Mouse (Mus musculus) limb, embryonic 13.5 days (tissue): ENCODE data around the gene Commd9. TPM values are rescaled to one million over a fixed set of nuclear protein-coding genes. Genes with fewer than 3 reads are reported as not detected.

ENCODE experiments used
- ATAC-seq: fragments of 200-750 bp; cut with Nextera tagmentation; 2 replicates; pipeline ENCODE4 v1.8.0; 2017; ENCODE audit warnings: low read depth, moderate number of reproducible peaks, moderate TSS enrichment; ENCODE audit not compliant: low FRiP score
- H3K27ac ChIP-seq: fragments of 300-500 bp; sonication (generic); 2 replicates; pipeline ENCODE4 v1.5.1; 2015; ENCODE audit warnings: inconsistent platforms, mild to moderate bottlenecking, moderate library complexity
- H3K27me3 ChIP-seq: fragments of 300-500 bp; sonication (generic); 2 replicates; pipeline ENCODE4 v1.6.1; 2015; ENCODE audit warnings: mild to moderate bottlenecking, inconsistent platforms
- H3K36me3 ChIP-seq: fragments of 300-500 bp; sonication (generic); 2 replicates; pipeline ENCODE4 v1.6.1; 2015; ENCODE audit warnings: inconsistent platforms, mild to moderate bottlenecking, moderate library complexity
- H3K4me1 ChIP-seq: fragments of 300-500 bp; sonication (generic); 2 replicates; pipeline ENCODE4 v1.6.1; 2015; ENCODE audit warnings: inconsistent platforms
- H3K4me2 ChIP-seq: fragments of 300-500 bp; sonication (generic); replicated peaks from 2 replicates; pipeline ENCODE4 v1.6.1; 2015; ENCODE audit warnings: inconsistent platforms, mild to moderate bottlenecking, moderate library complexity
- H3K4me3 ChIP-seq: fragments of 300-500 bp; sonication (generic); 2 replicates; pipeline ENCODE4 v1.5.1; 2015; ENCODE audit warnings: moderate library complexity, mild to moderate bottlenecking, inconsistent platforms
- H3K9ac ChIP-seq: fragments of 300-500 bp; sonication (generic); 2 replicates; pipeline ENCODE4 v1.6.1; 2015; ENCODE audit warnings: mild to moderate bottlenecking, inconsistent platforms
- H3K9me3 ChIP-seq: fragments of 300-500 bp; sonication (generic); 2 replicates; pipeline ENCODE4 v1.6.1; 2016; ENCODE audit warnings: inconsistent platforms
- WGBS: fragments of 180-500 bp; shearing (Covaris S2); methylation state at CpG from one replicate; pipeline ENCODE4 v1.1.7; 2015; 5-methylcytosine and 5-hydroxymethylcytosine counted together
- polyA plus RNA-seq: library from polyadenylated mRNA; unstranded; fragments of >200 nt; fragmentation: Nextera tagmentation; extraction: Ambion mirVana; gene quantifications from 2 replicates; pipeline ENCODE4 v1.2.1, GENCODE M21; 2015

Commd9 gene
- polyA plus RNA-seq, 1 experiment from 2014 or later = 62.6 TPM

DNA sequence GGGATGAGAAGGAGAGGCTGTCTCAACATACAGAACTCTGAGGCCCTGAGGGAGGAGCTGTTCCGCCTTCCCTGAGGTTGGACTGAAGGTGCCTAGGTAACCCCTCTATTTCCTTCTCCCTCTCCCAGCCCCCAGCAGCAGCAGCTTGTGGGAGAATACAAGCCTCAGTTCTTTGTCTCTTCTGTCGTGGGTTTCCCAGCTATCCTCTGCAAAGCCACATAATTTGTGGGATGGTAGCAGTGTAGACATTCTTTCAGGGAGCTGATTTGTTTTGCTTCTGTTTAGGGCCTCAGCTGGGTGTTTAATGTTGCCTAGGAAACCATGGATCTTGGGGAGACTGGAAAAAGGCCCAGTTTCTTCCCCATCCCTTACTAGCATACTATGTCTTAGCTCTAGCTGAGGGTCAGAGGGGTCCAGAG, 34.1 kb downstream of the Commd9 start:
- WGBS = 61% methylated on average over 2 of the region's 2 CpGs
- Histone ChIP-seq H3K4me3 (no peak overlapping the region), H3K4me2 (no peak overlapping the region), H3K9ac (no peak overlapping the region), H3K27ac (no peak overlapping the region), H3K27me3 (no peaks in the 10 kb centered on the region), H3K9me3 (peaks cover 7% of the 10 kb centered on the region; the same call in 1 of the 2 replicates), H3K4me1 (peaks cover 8% of the 10 kb centered on the region), H3K36me3 (no peaks in the 10 kb centered on the region)
- ATAC-seq = no peak

DNA sequence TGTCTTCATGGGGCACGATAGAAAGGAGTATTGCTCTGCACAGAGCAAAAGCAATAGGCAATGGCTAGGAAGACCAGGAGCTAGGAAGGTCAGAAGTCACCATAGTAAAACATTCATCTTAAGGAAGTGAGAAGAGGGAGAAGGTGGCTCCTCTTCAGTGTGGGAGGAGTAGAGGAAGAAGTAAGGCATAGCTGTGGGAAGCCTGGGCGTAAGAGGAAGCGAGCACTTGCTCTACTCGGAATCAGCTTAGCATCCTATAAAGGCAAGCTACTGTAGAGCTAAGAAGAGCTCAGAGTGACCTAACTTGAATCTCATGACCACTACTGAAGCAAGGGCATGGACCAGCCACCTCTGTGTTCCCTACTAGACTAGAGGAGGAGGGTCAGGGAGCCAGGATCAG, 36.3 kb downstream of the Commd9 start:
- no peaks in the 10 kb centered on the region for H3K27me3 ChIP-seq
- no peak overlapping the region for H3K4me2 ChIP-seq
- peaks cover 8% of the 10 kb centered on the region for H3K4me1 ChIP-seq
- no peak overlapping the region for H3K27ac ChIP-seq
- WGBS = 92% methylated on average over 4 of the region's 4 CpGs
- no peaks in the 10 kb centered on the region for H3K36me3 ChIP-seq
- H3K9ac ChIP-seq = no peak overlapping the region
- no peaks in the 10 kb centered on the region for H3K9me3 ChIP-seq
- no peak overlapping the region for H3K4me3 ChIP-seq
- no peak for ATAC-seq

DNA sequence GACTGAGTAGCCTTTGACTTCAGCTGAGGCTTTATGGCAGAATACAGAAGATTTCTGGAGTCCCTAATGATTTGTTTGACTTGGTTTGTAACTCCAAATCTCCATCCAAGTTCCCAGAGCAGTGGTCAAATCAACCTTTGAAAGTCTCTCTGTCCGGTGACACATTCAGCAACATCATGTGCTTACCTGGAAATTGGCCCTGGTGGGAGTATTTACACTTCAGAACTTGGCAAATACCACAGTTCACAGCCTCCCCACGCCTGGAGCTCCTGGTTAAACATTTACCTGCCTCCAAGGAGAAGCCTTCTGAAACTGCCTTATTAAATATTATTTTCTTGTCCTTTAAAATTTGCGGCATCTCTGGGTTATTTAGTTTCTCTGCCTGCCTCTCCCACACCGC, 37.1 kb downstream of the Commd9 start:
- H3K36me3 ChIP-seq = no peaks in the 10 kb centered on the region
- H3K4me1 ChIP-seq = peaks cover 4% of the 10 kb centered on the region
- H3K27ac ChIP-seq = no peak overlapping the region
- H3K27me3 ChIP-seq = no peaks in the 10 kb centered on the region
- no peak overlapping the region for H3K4me2 ChIP-seq
- no peak for ATAC-seq
- WGBS = 62% methylated on average over 4 of the region's 4 CpGs
- H3K4me3 ChIP-seq = no peak overlapping the region
- H3K9me3 ChIP-seq = no peaks in the 10 kb centered on the region
- no peak overlapping the region for H3K9ac ChIP-seq

DNA sequence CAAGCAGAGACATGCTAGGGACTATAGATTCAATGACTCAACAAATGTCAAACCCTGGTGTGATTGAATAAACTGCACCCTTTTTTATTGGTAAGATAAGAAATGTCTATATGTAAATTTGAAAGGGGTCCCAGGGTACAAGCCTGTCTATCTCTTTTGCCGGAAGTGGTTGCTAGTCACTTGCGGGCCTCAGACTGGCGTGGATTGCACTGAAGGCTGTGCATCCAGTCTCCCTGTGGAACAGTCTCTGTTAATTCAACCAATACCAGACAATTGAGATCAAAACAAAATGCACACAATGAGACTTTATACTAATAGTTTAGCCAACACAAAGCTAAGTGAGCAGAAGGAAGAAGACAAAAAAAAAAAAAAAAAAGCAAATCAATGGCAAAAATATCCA, 39.1 kb downstream of the Commd9 start:
- Histone ChIP-seq H3K4me2 (no peak overlapping the region), H3K4me3 (no peak overlapping the region), H3K36me3 (no peaks in the 10 kb centered on the region), H3K9ac (no peak overlapping the region), H3K27ac (no peak overlapping the region), H3K9me3 (no peaks in the 10 kb centered on the region), H3K27me3 (no peaks in the 10 kb centered on the region), H3K4me1 (no peaks in the 10 kb centered on the region)
- 92% methylated on average over 3 of the region's 3 CpGs for WGBS
- no peak for ATAC-seq

DNA sequence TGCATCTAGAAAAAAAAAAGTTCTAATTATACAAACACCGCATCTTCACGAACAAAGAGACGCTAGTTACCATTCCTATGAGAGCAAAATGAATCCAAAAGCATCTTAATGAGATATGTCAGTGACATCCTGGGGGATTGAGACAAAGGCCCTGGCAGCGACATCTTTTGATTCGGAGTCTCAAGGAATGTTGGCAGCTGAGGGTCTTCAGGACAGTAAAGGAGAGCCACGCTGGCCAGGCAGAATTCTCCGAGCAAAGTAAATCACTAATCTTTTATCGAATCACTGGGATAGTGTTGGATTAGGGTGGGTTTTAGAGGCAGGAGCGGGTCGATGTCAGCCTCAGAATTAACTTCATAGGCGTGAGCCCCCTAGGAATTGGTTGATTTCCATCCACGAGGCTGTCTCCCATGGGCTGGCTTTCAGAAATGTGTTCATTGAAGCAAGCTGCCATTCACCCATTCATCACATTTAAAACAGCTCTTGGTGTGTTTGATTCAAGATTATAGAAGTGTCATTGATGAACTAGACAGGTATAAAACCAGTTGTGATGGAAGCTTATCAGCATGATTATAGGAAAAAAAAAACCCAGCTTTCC, 39.6 kb downstream of the Commd9 start:
- no peak for ATAC-seq
- 87% methylated on average over 12 of the region's 12 CpGs for WGBS
- no peak overlapping the region for H3K9ac ChIP-seq

DNA sequence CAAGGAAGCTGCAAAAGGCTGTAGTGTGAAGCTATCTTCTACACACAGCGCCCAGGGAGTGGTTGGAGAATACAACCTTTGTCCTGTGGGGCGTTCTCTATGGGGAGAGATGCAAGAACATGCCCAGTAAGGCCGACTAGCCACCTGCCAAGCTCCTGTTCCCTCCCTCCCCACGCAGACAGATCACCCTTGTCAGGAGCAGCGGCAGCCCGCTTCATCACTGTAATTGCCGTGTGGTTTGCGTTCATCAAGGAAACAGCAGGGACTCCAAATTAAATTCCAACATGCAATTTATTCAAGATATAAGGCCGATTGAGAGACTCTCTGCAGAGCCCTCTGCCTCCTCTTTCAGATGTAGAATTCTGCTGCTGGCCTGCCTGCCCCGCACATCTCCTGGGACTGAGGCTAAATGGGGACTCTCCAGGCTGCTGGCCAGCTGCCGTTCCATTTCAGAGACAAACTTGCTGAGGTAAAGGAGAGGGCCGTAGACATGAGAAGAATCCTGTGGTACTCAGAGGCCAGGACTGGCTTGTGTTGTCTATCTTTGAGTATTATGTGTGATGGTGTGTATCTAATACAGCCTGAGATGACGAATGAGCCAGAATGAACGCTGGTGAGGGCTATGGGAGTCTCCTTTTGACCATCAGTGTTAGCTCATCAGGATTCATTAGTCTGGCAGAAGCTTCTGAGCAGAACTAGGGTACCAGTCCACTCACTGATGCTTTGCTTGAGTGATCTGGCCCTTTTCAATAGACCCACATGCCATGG, 46.3 kb downstream of the Commd9 start:
- no peaks in the 10 kb centered on the region for H3K27me3 ChIP-seq
- H3K27ac ChIP-seq = no peak overlapping the region
- H3K4me2 ChIP-seq = no peak overlapping the region
- 74% methylated on average over 14 of the region's 14 CpGs for WGBS
- no peaks in the 10 kb centered on the region for H3K4me1 ChIP-seq
- H3K36me3 ChIP-seq = no peaks in the 10 kb centered on the region
- H3K9ac ChIP-seq = no peak overlapping the region
- no peak overlapping the region for H3K4me3 ChIP-seq
- ATAC-seq = no peak
- H3K9me3 ChIP-seq = no peaks in the 10 kb centered on the region

More for the DNA sequence above, 39.6 kb downstream of the Commd9 start:
- no peaks in the 10 kb centered on the region for H3K27me3 ChIP-seq
- H3K4me2 ChIP-seq = no peak overlapping the region
- H3K36me3 ChIP-seq = no peaks in the 10 kb centered on the region
- H3K4me3 ChIP-seq = no peak overlapping the region
- H3K9me3 ChIP-seq = no peaks in the 10 kb centered on the region
- no peak overlapping the region for H3K27ac ChIP-seq
- no peaks in the 10 kb centered on the region for H3K4me1 ChIP-seq

DNA sequence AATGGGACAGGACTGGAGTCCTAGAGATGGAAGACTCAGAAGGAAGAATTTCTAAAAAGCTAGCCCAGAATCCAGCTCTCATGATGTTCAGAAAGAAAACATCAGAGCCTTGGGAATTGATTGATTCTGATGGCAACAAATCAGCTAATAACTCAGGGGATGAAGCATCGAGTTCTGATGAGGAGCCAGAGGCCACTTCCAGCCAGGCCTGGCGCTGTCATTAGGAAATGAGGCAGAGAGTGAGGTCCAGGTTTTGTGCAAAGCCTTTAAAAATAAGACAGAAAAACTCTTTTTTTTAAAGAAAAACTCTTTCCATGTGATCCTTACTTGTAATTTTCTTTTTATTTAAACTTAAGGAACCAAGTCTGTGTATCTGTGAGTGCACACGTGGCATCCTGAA, 47.3 kb downstream of the Commd9 start:
- 84% methylated on average over 3 of the region's 3 CpGs for WGBS
- H3K9ac ChIP-seq = no peak overlapping the region

DNA sequence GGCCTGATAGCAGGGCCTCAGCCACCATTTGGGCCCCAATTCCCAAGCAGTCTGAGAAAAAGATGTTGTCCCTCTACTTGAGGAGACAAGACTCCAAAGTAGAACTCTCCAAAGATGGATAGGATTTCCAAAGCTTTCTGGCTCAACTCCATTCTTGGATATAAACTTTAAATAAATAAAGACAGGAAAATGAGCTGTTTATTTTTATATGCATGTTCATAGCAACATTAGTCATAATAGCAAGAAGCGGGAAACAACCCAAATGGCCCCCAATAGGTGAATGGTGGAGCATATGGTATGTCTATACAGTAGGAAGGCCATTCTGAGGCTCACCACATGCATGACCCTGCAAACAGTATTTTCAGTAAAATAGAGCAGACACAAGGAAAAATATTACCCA, 49.0 kb downstream of the Commd9 start:
- 80% methylated on average over 1 of the region's 1 CpGs for whole genome bisulfite sequencing
- ATAC-seq = no peak

More for the DNA sequence above, 47.3 kb downstream of the Commd9 start:
- no peak overlapping the region for H3K4me3 ChIP-seq
- H3K4me1 ChIP-seq = no peaks in the 10 kb centered on the region
- no peaks in the 10 kb centered on the region for H3K9me3 ChIP-seq
- no peak overlapping the region for H3K4me2 ChIP-seq
- no peak overlapping the region for H3K27ac ChIP-seq
- H3K36me3 ChIP-seq = no peaks in the 10 kb centered on the region
- H3K27me3 ChIP-seq = no peaks in the 10 kb centered on the region
- ATAC-seq = no peak

DNA sequence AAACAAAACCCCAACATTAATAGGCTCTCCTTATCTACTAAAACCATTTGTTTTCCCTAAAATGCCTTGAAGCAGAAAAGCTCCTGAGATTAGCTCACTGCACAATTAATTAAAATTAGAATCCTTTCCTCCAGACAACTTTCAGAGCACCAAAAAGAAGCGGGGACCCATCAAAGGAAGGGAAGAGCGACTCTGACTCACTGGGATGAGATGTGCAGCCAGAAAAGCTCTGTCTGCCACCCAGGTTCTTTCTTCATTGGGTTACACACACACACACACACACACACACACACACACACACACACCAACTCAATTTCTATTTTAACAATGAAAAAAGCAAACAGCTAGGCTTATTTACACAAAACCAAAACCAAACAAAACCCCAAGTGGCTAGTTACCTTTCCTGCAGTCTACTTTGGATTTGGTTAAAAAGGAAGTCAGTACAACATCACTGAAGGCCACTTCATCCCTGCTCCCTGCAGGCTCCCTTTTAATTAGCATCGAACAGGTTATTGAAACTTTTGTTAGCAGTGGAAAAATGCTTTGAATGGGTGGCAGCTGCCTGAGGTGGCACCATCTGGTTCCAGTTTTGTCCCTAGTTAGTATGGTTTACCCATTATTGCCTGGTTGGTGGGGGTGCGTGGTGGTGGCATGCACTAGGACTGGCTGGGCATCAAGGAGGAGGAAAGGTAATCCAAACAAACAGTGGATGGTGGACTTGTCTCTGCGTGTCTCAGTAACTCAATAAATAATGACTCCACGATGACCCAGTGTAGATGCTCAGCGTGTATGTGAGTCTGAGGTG, 64.9 kb downstream of the Commd9 start:
- H3K4me3 ChIP-seq = no peak overlapping the region
- peaks cover 12% of the 10 kb centered on the region for H3K4me1 ChIP-seq
- no peaks in the 10 kb centered on the region for H3K27me3 ChIP-seq
- ATAC-seq = peak; percentile 66
- H3K9ac ChIP-seq = no peak overlapping the region
- no peaks in the 10 kb centered on the region for H3K9me3 ChIP-seq
- no peak overlapping the region for H3K27ac ChIP-seq
- peaks cover 52% of the 10 kb centered on the region for H3K36me3 ChIP-seq
- H3K4me2 ChIP-seq = no peak overlapping the region
- WGBS = 34% methylated on average over 7 of the region's 7 CpGs

More for the DNA sequence above, 49.0 kb downstream of the Commd9 start:
- H3K4me1 ChIP-seq = no peaks in the 10 kb centered on the region
- H3K27ac ChIP-seq = no peak overlapping the region
- no peaks in the 10 kb centered on the region for H3K27me3 ChIP-seq
- H3K4me3 ChIP-seq = no peak overlapping the region
- H3K9me3 ChIP-seq = no peaks in the 10 kb centered on the region
- H3K4me2 ChIP-seq = no peak overlapping the region
- H3K36me3 ChIP-seq = no peaks in the 10 kb centered on the region
- H3K9ac ChIP-seq = no peak overlapping the region

Other genes with a start within 250 kb of the Commd9 start
- gene Rag1, start 236.7 kb upstream of the Commd9 start, polyA plus RNA-seq = 0.17 and 0.19 TPM in 2 replicates
- 61.4 and 63.0 TPM in 2 replicates for gene B230118H07Rik, start 236.7 kb upstream of the Commd9 start, polyA plus RNA-seq
- 8.0 and 9.3 TPM in 2 replicates for gene Traf6, start 207.8 kb upstream of the Commd9 start, polyA plus RNA-seq
- gene Prr5l, start 3.2 kb upstream of the Commd9 start, polyA plus RNA-seq = 30.2 and 39.6 TPM in 2 replicates